Mouse (Mus musculus): ENCODE measurements around the gene Cdh5. TPM values are rescaled to one million over a fixed set of nuclear protein-coding genes. Genes with fewer than 3 reads are reported as not detected.
A peak's percentile ranks its signal among the peaks of the same experiment; 100 is the strongest.

The Cdh5 gene
- total RNA-seq, 2 experiments from 2014 or later, result 16.4 to 17.4 TPM

DNA sequence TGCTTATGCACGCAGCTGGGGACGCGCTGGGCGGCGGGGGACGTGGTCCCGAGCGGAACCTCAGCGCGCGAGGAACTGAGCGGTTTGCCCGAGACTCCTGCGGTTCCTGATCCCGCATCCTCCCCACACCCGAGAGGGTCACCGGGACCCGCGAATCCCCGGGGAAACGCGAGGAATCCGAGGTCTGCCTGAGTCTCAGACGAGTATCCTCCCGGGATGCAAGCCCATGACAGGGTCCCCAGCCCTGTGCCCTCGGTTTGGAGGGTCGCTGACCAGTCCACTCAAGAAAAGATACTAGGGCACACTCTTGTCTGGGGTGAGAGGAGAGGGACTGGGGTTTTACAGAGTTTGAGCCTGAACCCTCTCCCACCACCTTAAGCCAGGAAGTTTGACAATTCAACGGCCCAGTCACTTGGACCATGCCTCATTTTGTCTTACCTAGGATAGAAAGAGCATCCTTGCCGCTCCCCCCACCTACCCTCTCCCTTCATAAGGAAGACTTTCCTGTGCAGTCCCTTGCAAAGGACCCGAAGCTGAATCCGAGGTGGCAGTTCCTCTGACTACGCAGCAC is 69.7 kb downstream of the Cdh5 start:
- no peak for DNase-seq (ENCODE audit: low spot score in 2 of 2)
- intact Hi-C loops (cut with DNase I), result no loop called here

DNA sequence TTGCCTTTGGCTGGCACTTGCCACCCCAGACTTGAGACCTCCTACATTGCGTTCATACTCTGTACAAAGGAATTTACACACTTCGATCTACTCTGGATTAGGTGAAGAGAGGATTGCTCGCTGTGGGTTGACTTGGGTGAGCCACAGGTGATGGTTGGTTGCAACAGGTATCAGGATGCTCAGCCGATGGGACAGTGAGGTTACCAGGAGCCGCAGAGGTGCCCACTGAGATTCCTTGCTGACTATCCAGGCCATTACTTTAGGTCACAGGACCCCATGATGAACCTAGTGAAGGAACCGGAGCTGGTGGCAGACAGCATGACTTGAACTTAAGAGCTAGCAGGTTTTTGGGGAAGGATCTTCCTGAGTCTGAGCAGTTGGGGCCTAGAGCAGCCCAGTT is 71.0 kb downstream of the Cdh5 start:
- no peak for DNase-seq (ENCODE audit: low spot score in 2 of 2)
- intact Hi-C loops (cut with DNase I), result no loop called here

DNA sequence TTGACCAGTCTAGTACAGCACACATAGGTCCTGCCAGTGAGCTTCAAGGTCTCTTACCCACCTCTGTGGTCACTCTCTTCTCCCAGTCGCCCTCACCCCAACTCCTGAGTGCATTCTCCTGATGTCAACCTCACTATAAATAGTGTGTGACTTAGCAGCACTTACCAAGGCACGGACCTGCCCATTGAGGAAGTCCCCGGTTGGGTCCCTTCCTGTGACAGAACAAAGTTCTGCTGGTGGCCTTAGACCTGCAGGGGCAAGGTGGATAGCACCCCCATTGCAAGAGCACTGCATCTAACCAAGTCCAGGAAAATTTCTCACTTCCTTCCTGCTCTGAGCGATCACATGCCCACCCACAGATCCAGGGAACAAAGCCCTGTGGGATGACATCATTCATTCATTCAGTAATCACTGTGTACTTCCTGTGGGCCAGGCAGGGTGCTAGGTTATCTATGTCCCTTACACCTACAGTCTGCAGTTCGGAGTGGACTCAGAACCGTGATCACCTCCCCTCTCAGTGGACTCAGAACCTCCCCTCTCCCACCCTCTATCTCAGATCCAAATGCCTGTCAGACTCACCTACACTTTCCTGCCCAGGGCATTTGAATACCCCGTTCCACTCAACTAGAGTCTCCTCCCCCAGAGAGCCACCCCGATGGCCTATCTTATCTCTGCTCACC is 74.6 kb downstream of the Cdh5 start:
- DNase-seq (ENCODE audit: low spot score in 2 of 2), result no peak
- intact Hi-C loops (cut with DNase I), result no loop called here

DNA sequence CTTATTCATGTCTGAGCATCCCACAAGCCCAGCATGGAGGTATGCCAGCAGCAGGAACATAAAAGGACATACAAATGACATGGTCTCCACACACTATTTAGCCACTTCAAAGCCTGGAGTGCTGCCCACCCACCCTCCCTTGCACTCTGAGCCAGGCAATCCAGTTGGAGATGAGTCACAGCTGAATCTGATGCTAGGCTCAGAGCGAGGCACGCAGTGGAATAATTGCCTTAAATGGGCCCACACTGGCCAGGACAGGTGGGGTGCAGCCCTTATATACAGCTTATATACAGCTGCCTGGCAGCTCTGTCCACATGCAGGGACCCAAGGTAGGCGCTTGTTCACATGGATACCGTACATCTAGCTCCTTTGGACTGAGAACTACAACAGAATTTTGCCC is 75.6 kb downstream of the Cdh5 start:
- peak; percentile 19 to 36 for DNase-seq (ENCODE audit: low spot score in 2 of 2)
- intact Hi-C loops (cut with DNase I), result no loop called here

DNA sequence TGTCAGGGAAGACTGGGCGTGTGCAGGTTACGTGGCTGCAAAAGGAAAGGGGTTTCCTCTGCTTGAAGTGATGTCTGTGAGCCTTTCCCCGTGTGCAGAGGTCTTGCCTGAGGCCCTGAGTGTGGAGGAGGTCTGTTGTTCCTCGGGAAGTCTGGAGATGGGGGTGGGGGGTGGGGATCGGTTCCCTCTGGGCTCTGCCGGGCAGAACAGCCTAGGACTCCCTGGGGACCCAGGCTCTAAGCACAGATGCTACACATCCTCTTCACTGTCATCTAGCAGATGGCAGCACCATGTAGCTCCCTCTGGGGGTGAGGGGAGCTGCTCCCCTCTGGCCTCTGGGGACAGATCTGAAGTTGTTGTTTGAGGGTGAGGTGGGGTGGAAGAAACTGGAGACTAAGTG is 83.5 kb downstream of the Cdh5 start:
- DNase-seq (ENCODE audit: low spot score in 2 of 2), result no peak
- intact Hi-C loops (cut with DNase I), result no loop called here

DNA sequence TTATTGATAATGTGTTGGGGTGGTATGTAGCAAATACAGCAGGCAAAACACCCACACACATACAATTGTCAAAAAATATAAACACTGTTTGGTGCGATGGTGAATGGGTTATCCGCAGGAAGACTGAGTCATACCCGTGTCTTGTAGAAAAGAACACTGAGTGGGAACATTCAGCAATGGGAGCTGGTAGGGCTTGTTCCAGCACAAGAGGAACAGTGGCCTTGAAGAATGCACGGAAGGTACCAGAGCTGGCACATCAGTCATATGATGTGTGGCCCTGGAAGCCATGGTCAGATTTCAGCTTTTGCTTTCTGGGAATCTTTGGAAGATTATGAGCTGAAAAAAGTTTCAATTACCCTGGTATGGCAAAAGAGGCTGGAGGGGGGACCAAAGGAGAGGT is 85.4 kb downstream of the Cdh5 start:
- intact Hi-C loops (cut with DNase I), result no loop called here

DNA sequence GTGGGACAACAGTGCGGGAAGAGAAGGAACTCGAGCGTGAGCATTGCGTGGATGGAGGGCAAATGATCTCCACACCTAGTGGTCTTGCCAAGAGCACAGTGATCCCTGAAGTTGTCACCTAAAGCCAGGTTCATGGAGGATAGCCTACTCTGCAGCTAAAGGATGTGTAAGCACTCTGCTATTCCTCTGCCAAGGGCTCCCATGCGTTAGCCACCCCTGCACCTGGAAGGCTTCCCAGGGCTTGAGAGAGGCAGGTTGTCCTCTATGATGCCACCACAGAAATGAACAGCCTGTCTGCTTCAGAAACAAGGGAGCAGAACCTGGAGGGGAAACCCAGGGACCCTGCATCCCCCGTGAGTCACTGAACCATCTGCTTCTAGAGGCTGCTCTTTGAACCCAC is 86.2 kb downstream of the Cdh5 start:
- no peak for DNase-seq (ENCODE audit: low spot score in 2 of 2)
- intact Hi-C loops (cut with DNase I), result no loop called here

More for the DNA sequence above, 85.4 kb downstream of the Cdh5 start:
- no peak for DNase-seq (ENCODE audit: low spot score in 2 of 2)

DNA sequence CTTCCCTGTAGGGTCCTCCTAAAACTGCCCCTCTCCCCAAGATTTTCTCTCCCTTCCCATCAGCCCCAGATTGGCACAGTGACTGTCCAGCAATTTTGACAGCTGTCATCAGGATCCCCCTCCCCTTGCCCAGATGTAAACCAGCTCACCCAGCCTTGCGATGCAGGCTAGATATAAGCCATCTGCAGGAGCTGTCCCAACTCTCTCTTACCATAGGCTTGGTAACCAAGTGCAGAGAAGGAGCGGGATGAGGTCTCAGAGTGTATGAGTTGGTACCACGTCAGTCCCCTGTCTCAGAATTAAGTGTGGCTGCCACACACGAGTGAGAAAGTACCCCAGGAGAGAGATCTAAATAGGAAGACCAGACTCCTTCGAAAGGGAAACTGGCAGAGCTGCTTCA is 87.0 kb downstream of the Cdh5 start:
- intact Hi-C loops (cut with DNase I), result no loop called here
- DNase-seq (ENCODE audit: low spot score in 2 of 2), result no peak

DNA sequence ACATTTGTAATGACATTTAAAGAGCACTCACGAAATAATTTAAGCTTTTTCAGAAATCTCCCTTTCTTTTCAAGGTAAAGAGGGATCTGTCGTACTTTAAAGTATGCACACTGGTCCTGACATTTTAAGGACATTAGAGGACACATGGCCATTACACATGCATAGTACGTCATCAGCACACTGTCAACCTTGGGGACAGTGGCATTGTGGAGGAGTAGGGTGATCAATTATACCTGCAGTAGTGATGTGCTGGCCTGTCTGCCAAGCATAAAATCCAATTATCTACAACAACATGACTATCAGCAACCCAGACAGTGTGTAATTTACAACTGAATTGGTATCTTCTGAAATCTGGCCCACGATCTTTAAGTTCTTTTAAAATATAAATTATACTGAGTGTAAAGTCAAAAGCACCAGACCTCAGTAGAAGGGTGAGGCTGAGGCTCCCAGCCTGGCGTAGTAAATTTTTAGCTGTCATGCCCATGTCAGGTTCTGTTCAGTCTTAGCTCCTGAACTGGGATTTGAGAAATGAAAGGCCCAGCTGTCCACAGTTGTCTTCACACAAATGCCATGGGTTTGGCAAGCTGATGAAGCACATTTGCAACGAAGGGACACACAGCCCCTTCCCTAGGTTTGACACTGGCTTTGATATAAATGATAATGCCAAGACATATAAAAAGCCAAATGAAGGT is 89.5 kb downstream of the Cdh5 start:
- intact Hi-C loops (cut with DNase I), result no loop called here
- DNase-seq (ENCODE audit: low spot score in 2 of 2), result no peak

DNA sequence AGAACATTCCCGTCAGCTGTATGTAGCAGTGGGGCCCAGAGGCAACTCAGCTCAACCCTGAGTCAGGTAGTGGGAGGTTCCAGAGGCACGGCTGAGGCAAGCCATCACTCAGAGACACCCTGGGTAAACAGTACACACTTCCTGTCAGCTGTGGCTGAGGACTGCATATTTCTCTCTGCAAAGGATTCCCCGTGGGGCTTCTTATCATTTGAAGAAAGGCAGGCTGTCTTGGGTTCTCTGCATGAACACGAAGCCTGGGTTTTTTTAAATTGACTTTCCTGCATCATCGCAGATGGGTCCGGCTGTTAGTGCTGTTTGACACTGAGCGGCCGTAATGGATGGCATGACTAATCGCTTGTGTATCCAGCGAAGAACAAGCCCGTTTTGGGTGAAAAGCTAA is 90.1 kb downstream of the Cdh5 start:
- intact Hi-C loops (cut with DNase I), result no loop called here
- DNase-seq (ENCODE audit: low spot score in 2 of 2), result no peak

Other genes starting within 250 kb of the Cdh5 start
- gene Bean1, start 68.8 kb downstream of the Cdh5 start, total RNA-seq (2021), result 10 to 100 TPM; 13.8 to 15.4 TPM
- 10 to 100 TPM; 37.3 to 39.9 TPM for gene Tk2, start 146.9 kb downstream of the Cdh5 start, total RNA-seq (2021)
- 1 to 10 TPM; 8.7 to 8.9 TPM for gene Cklf, start 149.2 kb downstream of the Cdh5 start, total RNA-seq (2021)
- gene Cmtm2a, start 191.6 kb downstream of the Cdh5 start, total RNA-seq (2021), result not detected
- not detected for gene Gm45711, start 208.5 kb downstream of the Cdh5 start, total RNA-seq (2021)
- not detected for gene Cmtm1, start 208.5 kb downstream of the Cdh5 start, total RNA-seq (2021)
- gene Gm11020, start 219.9 kb downstream of the Cdh5 start, total RNA-seq (2021), result not detected
- gene Cmtm2b, start 220.6 kb downstream of the Cdh5 start, total RNA-seq (2021), result not detected
- 10 to 100 TPM; 12.2 to 21.8 TPM for gene Cmtm3, start 237.8 kb downstream of the Cdh5 start, total RNA-seq (2021)

All from left cerebral cortex, postnatal 14 days (tissue).